ENCODE assay signal across 8 mouse cellular contexts in genomic region chr3:139509275-139509985, GRCm38 (mm10).
DNase-seq lines count a peak whose midpoint lies in the region; ATAC-seq and TF ChIP-seq lines count a peak whose summit lies in the region.

No protein-coding gene starts in this region.

- no peak overlapping the region for H3K4me3 ChIP-seq in lung, embryonic 14.5 days (ENCODE audit: low read depth, low read length)
- no peak overlapping the region for H3K4me3 ChIP-seq in intestine, postnatal 0 days (ENCODE audit: low read depth, low read length)

- peak; percentile 56 for DNase-seq in lung, embryonic 14.5 days
- no peak for DNase-seq in lung, postnatal 36 days
- peak; percentile 68 to 75 for DNase-seq in cerebellum, postnatal 14 days
- DNase-seq in retina, embryonic 14.5 days (ENCODE audit: low spot score) = peak; percentile 57
- DNase-seq in adipocyte (ENCODE audit: low spot score) = no peak
- no peak for DNase-seq in thymus, postnatal 4 days

- ATAC-seq in lung, embryonic 14.5 days (ENCODE audit: insufficient read depth) = peak; percentile 60
- no peak for ATAC-seq in intestine, postnatal 0 days
- ATAC-seq in erythroid progenitor cell, adult 5-6 weeks (replicated peaks; ENCODE audit: low FRiP score, poor library complexity, severe bottlenecking) = no peak

- no peaks in the 10 kb centered on the region for H3K9me3 ChIP-seq in lung, embryonic 14.5 days (ENCODE audit: low read depth, low read length)
- H3K9me3 ChIP-seq in intestine, postnatal 0 days (ENCODE audit: control insufficient read depth) = no peaks in the 10 kb centered on the region

- H3K27ac ChIP-seq in lung, embryonic 14.5 days (ENCODE audit: low read depth) = no peak overlapping the region
- no peak overlapping the region for H3K27ac ChIP-seq in intestine, postnatal 0 days (ENCODE audit: low read depth, low read length)

- no peaks in the 10 kb centered on the region for H3K27me3 ChIP-seq in lung, embryonic 14.5 days (ENCODE audit: insufficient read depth, low read length)
- H3K27me3 ChIP-seq in intestine, postnatal 0 days (replicated peaks; ENCODE audit: control insufficient read depth, insufficient read depth, low read length) = no peaks in the 10 kb centered on the region

- no peaks in the 10 kb centered on the region for H3K4me1 ChIP-seq in lung, embryonic 14.5 days (ENCODE audit: insufficient read depth)
- no peaks in the 10 kb centered on the region for H3K4me1 ChIP-seq in intestine, postnatal 0 days (replicated peaks; ENCODE audit: control insufficient read depth, insufficient read depth, low read length)

- no peak overlapping the region for H3K9ac ChIP-seq in lung, embryonic 14.5 days
- H3K9ac ChIP-seq in intestine, postnatal 0 days (ENCODE audit: low read depth, low read length) = no peak overlapping the region

- H3K36me3 ChIP-seq in lung, embryonic 14.5 days (ENCODE audit: insufficient read depth) = no peaks in the 10 kb centered on the region
- H3K36me3 ChIP-seq in intestine, postnatal 0 days (ENCODE audit: control insufficient read depth, insufficient read depth) = no peaks in the 10 kb centered on the region

- 47% methylated on average over 6 of the region's 6 CpGs for WGBS in lung, embryonic 14.5 days
- 53% methylated on average over 6 of the region's 6 CpGs for WGBS in intestine, postnatal 0 days

- peak; percentile 29; the same call in 1 of the 2 replicates for TF ChIP-seq CTCF in lung, embryonic 14.5 days (IDR thresholded peaks at IDR 0.05; ENCODE audit: low read depth)
- TF ChIP-seq CTCF in intestine, postnatal 0 days (IDR thresholded peaks at IDR 0.05; ENCODE audit: low read depth) = peak; percentile 48

- H3K4me2 ChIP-seq in lung, embryonic 14.5 days = no peak overlapping the region
- H3K4me2 ChIP-seq in intestine, postnatal 0 days (replicated peaks; ENCODE audit: low read depth) = no peak overlapping the region

Comparison
In these comparisons a context has a peak if more than half of its experiments do, and no peak if none do; other contexts are left out.
1. DNase-seq: peak in lung, embryonic 14.5 days (single experiment), cerebellum, postnatal 14 days (2 of 2) and retina, embryonic 14.5 days (single experiment); none in lung, postnatal 36 days (single experiment), adipocyte (single experiment) and thymus, postnatal 4 days (single experiment).